Mouse (Mus musculus): ENCODE data around the gene Mapk8ip3.

Gene Mapk8ip3

GRCm38 (mm10) chr17:24900014-24900413 lies 36.8 kb downstream of the Mapk8ip3 start:
- peak; percentile 11 for DNase-seq

- no peak for DNase-seq
These were observed 37.6 kb downstream of the Mapk8ip3 start for GRCm38 (mm10) chr17:24899153-24899552.

- peak; percentile 11 for DNase-seq
These were observed 38.5 kb downstream of the Mapk8ip3 start for GRCm38 (mm10) chr17:24898041-24898854.

- DNase-seq = peak; percentile 9
These were observed 39.2 kb downstream of the Mapk8ip3 start for GRCm38 (mm10) chr17:24897600-24897999.

GRCm38 (mm10) chr17:24896993-24897269 lies 39.8 kb downstream of the Mapk8ip3 start:
- DNase-seq = peak; percentile 24

GRCm38 (mm10) chr17:24896241-24896992 lies 40.4 kb downstream of the Mapk8ip3 start, which contains the start of gene Nme3:
Gene Nme3 (plus strand): TSS chr17:24896500.
- peak; percentile 91 for DNase-seq

- DNase-seq = peak; percentile 30
These were observed 41.1 kb downstream of the Mapk8ip3 start for GRCm38 (mm10) chr17:24895571-24896240.

- peak; percentile 90 for DNase-seq
These were observed 41.7 kb downstream of the Mapk8ip3 start, which contains the start of the genes Eme2 and Mrps34 for GRCm38 (mm10) chr17:24894995-24895547. Gene Eme2 (minus strand): TSS chr17:24895087. Gene Mrps34 (plus strand): TSS chr17:24895116.

- no peak for DNase-seq
These were observed 42.4 kb downstream of the Mapk8ip3 start for GRCm38 (mm10) chr17:24894061-24894994.

GRCm38 (mm10) chr17:24893276-24893675 lies 43.5 kb downstream of the Mapk8ip3 start:
- peak; percentile 10 for DNase-seq

- DNase-seq = peak; percentile 13
These were observed 44.0 kb downstream of the Mapk8ip3 start for GRCm38 (mm10) chr17:24892785-24893184.

- DNase-seq = peak; percentile 10
These were observed 45.5 kb downstream of the Mapk8ip3 start for GRCm38 (mm10) chr17:24891321-24891720.

GRCm38 (mm10) chr17:24890151-24891092 lies 46.4 kb downstream of the Mapk8ip3 start:
- DNase-seq = peak; percentile 15

GRCm38 (mm10) chr17:24888862-24889261 lies 47.9 kb downstream of the Mapk8ip3 start:
- no peak for DNase-seq

GRCm38 (mm10) chr17:24887291-24888080 lies 49.3 kb downstream of the Mapk8ip3 start:
- DNase-seq = no peak

GRCm38 (mm10) chr17:24886932-24887271 lies 49.9 kb downstream of the Mapk8ip3 start:
- no peak for DNase-seq

GRCm38 (mm10) chr17:24886134-24886931 lies 50.4 kb downstream of the Mapk8ip3 start, which contains the start of the genes Nubp2 and Spsb3:
Gene Nubp2 (minus strand): TSS chr17:24886349.
Gene Spsb3 (plus strand): TSS chr17:24886643.
- DNase-seq = peak; percentile 99

- no peak for DNase-seq
These were observed 51.2 kb downstream of the Mapk8ip3 start for GRCm38 (mm10) chr17:24885356-24886133.

Data from kidney, postnatal 10 days (tissue).